Mouse (Mus musculus): Measurements from ENCODE around the gene Ubap1. TPM values are rescaled to one million over a fixed set of nuclear protein-coding genes. Genes with fewer than 3 reads are reported as not detected.
A peak's percentile ranks its signal among the peaks of the same experiment; 100 is the strongest.

Ubap1 gene
- polyA plus RNA-seq (2012; rRNA removed) = 38.8 and 40.4 TPM in 2 replicates

- Histone ChIP-seq H3K4me1 (ENCODE audit: control insufficient read depth, insufficient read depth, low read length) (peaks cover 10% of the 10 kb centered on the region), H3K36me3 (ENCODE audit: control insufficient read depth, insufficient read depth, low read length) (no peaks in the 10 kb centered on the region), H3K4me3 (ENCODE audit: insufficient read depth, low read depth, low read length) (peak within 1 kb of the TSS; percentile 87), H3K27me3 (replicated peaks; ENCODE audit: control insufficient read depth, insufficient read depth, low read length) (no peaks in the 10 kb centered on the region), H3K27ac (ENCODE audit: insufficient read depth, low read depth, low read length) (peak within 1 kb of the TSS; percentile 75)
- TF ChIP-seq CTCF (conservative IDR thresholded peaks at IDR 0.05; ENCODE audit: insufficient read depth, insufficient read length, low read depth, low read length) (no peak), POLR2A (IDR thresholded peaks at IDR 0.05; ENCODE audit: low read depth, low read length) (peak; percentile 85)
- WGBS = 2% methylated on average over 29 of the region's 31 CpGs
- DNase-seq = peak; percentile 98
These were observed at the start of gene Ubap1 for GRCm38 (mm10) chr4:41348584-41349198. Ubap1 (plus strand) TSS chr4:41348996.

DNA sequence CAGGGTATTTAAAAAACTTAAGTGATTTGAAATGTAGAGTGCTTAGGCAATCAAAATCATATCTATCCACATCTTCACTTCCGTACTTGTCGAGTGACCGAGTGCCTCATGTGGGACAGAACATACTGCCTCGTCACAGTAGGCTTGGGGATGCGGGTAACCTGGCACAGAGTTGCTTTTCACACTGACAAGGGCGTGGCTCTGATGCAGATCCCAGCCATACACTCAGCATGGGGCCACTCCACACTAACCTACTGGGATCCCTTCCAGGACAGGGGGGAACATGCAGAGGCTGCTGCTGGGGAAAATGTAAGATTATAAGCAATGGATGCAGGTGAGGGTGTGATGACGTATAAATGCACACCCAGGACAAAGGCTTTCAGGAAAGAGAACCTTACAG is 45.1 kb upstream of the Ubap1 start:
- no peak for DNase-seq
- peaks cover 5% of the 10 kb centered on the region; the same call in 1 of the 2 replicates for H3K4me1 ChIP-seq (ENCODE audit: control insufficient read depth, insufficient read depth, low read length)
- no peak overlapping the region for H3K27ac ChIP-seq (ENCODE audit: insufficient read depth, low read depth, low read length)
- WGBS = 89% methylated on average over 7 of the region's 7 CpGs
- H3K4me3 ChIP-seq (ENCODE audit: insufficient read depth, low read depth, low read length) = no peak overlapping the region
- H3K36me3 ChIP-seq (ENCODE audit: control insufficient read depth, insufficient read depth, low read length) = peaks cover 8% of the 10 kb centered on the region
- no peaks in the 10 kb centered on the region for H3K27me3 ChIP-seq (replicated peaks; ENCODE audit: control insufficient read depth, insufficient read depth, low read length)
- TF ChIP-seq CTCF (conservative IDR thresholded peaks at IDR 0.05; ENCODE audit: insufficient read depth, insufficient read length, low read depth, low read length) (no peak), POLR2A (IDR thresholded peaks at IDR 0.05; ENCODE audit: low read depth, low read length) (no peak)

DNA sequence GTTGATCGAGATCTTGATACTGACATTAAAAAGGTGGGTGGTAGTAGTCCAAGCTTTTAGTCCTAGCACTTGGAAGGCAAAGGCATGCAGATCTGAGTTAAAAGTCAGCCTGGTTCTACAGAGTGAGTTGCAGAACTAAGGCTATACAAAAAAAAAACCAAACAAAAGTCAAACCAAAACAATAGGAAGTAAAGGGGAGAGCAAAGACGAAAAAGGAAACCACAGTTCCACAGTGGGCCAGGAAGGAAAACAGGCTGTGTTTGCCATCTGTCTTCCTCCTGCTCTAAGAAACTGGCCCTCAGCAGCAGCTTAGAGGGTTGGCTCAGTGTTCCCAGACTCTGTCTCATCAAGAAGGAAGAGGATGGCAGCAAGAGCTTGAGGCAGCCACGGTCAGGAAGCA is 44.5 kb upstream of the Ubap1 start:
- Histone ChIP-seq H3K4me3 (ENCODE audit: insufficient read depth, low read depth, low read length) (no peak overlapping the region), H3K36me3 (ENCODE audit: control insufficient read depth, insufficient read depth, low read length) (peaks cover 5% of the 10 kb centered on the region), H3K27ac (ENCODE audit: insufficient read depth, low read depth, low read length) (no peak overlapping the region), H3K4me1 (ENCODE audit: control insufficient read depth, insufficient read depth, low read length) (peaks cover 5% of the 10 kb centered on the region; the same call in 1 of the 2 replicates), H3K27me3 (replicated peaks; ENCODE audit: control insufficient read depth, insufficient read depth, low read length) (no peaks in the 10 kb centered on the region)
- WGBS = 47% methylated on average over 3 of the region's 3 CpGs
- TF ChIP-seq CTCF (conservative IDR thresholded peaks at IDR 0.05; ENCODE audit: insufficient read depth, insufficient read length, low read depth, low read length) (no peak), POLR2A (IDR thresholded peaks at IDR 0.05; ENCODE audit: low read depth, low read length) (no peak)
- no peak for DNase-seq

GRCm38 (mm10) chr4:41307406-41307805 is 41.4 kb upstream of the Ubap1 start:
- Histone ChIP-seq H3K36me3 (ENCODE audit: control insufficient read depth, insufficient read depth, low read length) (peaks cover 3% of the 10 kb centered on the region; the same call in 1 of the 2 replicates), H3K27me3 (replicated peaks; ENCODE audit: control insufficient read depth, insufficient read depth, low read length) (no peaks in the 10 kb centered on the region), H3K4me3 (ENCODE audit: insufficient read depth, low read depth, low read length) (no peak overlapping the region), H3K27ac (ENCODE audit: insufficient read depth, low read depth, low read length) (no peak overlapping the region), H3K4me1 (ENCODE audit: control insufficient read depth, insufficient read depth, low read length) (peaks cover 5% of the 10 kb centered on the region; the same call in 1 of the 2 replicates)
- 75% methylated on average over 6 of the region's 6 CpGs for WGBS
- no peak for TF ChIP-seq CTCF (conservative IDR thresholded peaks at IDR 0.05; ENCODE audit: insufficient read depth, insufficient read length, low read depth, low read length)
- TF ChIP-seq POLR2A (IDR thresholded peaks at IDR 0.05; ENCODE audit: low read depth, low read length) = no peak
- DNase-seq = no peak

GRCm38 (mm10) chr4:41310567-41311563 is 37.9 kb upstream of the Ubap1 start:
- TF ChIP-seq CTCF (conservative IDR thresholded peaks at IDR 0.05; ENCODE audit: insufficient read depth, insufficient read length, low read depth, low read length) (no peak), POLR2A (IDR thresholded peaks at IDR 0.05; ENCODE audit: low read depth, low read length) (no peak)
- Histone ChIP-seq H3K27me3 (replicated peaks; ENCODE audit: control insufficient read depth, insufficient read depth, low read length) (no peaks in the 10 kb centered on the region), H3K4me3 (ENCODE audit: insufficient read depth, low read depth, low read length) (no peak overlapping the region), H3K4me1 (ENCODE audit: control insufficient read depth, insufficient read depth, low read length) (peaks cover 15% of the 10 kb centered on the region; the same call in 1 of the 2 replicates), H3K27ac (ENCODE audit: insufficient read depth, low read depth, low read length) (no peak overlapping the region), H3K36me3 (ENCODE audit: control insufficient read depth, insufficient read depth, low read length) (peaks cover 2% of the 10 kb centered on the region; the same call in 1 of the 2 replicates)
- DNase-seq = peak; percentile 23
- 85% methylated on average over 9 of the region's 9 CpGs for WGBS

DNA sequence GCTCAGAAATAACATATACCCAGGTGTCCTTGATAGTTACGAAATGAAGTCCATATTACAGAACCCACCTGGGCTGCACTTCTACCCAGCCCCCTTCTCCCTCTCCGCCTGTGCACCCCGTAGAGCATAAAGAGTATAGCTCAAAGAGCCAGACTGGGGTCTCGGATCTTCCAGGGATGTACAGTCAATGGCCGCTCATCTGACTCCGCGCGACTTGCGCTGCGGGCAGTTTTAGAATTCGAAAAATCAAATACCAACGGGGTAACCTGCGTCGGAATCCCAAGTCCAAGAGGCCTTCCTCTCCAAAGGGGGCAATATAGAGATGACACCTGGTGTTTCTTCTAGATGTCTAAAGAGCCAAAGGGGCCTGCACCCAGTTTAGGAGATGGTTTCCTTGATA is 35.1 kb upstream of the Ubap1 start:
- no peak for TF ChIP-seq CTCF (conservative IDR thresholded peaks at IDR 0.05; ENCODE audit: insufficient read depth, insufficient read length, low read depth, low read length)
- Histone ChIP-seq H3K36me3 (ENCODE audit: control insufficient read depth, insufficient read depth, low read length) (peaks cover 2% of the 10 kb centered on the region; the same call in 1 of the 2 replicates), H3K27ac (ENCODE audit: insufficient read depth, low read depth, low read length) (peak overlapping the region; percentile 50; the same call in 1 of the 2 replicates), H3K4me1 (ENCODE audit: control insufficient read depth, insufficient read depth, low read length) (peaks cover 10% of the 10 kb centered on the region; the same call in 1 of the 2 replicates), H3K4me3 (ENCODE audit: insufficient read depth, low read depth, low read length) (peak overlapping the region; percentile 78), H3K27me3 (replicated peaks; ENCODE audit: control insufficient read depth, insufficient read depth, low read length) (no peaks in the 10 kb centered on the region)
- WGBS = 7% methylated on average over 14 of the region's 14 CpGs
- no peak for DNase-seq
